Mouse (Mus musculus): ENCODE results near the gene F12.

- TF ChIP-seq CTCF (IDR thresholded peaks at IDR 0.05; ENCODE audit: low read depth, low read length): no peak
- TF ChIP-seq POLR2A (IDR thresholded peaks at IDR 0.05; ENCODE audit: borderline replicate concordance, low read depth, low read length): no peak
Observed at GRCm38 (mm10) chr13:55464027-55464884, 37.7 kb upstream of the F12 start, which contains the start of gene Prr7.
